Mouse (Mus musculus): ENCODE data around the gene Rps6ka4.

The Rps6ka4 gene

DNA sequence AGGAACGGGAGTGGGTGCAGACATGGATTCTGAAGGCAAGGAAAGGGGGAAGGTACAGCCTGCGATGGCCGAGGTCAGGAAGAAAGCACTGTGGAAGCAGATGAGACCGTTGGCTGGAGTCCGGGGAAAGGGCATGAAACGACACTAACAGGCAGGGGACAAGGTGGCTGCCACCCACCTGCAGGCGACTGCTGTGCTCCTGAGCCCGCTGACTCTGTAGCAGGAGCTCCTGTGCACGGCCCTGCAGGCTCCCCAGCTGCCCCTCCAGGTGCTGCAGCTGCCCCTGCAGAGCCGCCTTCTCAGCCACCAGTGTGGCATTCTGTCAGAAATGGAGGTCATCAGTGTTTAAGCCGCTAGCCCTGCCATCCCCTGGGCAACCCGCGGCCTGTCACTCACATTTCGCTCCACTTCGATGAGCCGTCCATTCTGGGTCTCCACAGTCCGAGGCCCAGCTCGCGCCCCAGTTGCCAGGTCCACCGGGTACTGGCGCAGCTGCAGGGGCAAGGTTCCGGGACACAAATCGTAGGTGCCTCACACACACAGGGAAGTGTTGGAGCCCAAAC is 9.2 kb upstream of the Rps6ka4 start:
- DNase-seq, result no peak

DNA sequence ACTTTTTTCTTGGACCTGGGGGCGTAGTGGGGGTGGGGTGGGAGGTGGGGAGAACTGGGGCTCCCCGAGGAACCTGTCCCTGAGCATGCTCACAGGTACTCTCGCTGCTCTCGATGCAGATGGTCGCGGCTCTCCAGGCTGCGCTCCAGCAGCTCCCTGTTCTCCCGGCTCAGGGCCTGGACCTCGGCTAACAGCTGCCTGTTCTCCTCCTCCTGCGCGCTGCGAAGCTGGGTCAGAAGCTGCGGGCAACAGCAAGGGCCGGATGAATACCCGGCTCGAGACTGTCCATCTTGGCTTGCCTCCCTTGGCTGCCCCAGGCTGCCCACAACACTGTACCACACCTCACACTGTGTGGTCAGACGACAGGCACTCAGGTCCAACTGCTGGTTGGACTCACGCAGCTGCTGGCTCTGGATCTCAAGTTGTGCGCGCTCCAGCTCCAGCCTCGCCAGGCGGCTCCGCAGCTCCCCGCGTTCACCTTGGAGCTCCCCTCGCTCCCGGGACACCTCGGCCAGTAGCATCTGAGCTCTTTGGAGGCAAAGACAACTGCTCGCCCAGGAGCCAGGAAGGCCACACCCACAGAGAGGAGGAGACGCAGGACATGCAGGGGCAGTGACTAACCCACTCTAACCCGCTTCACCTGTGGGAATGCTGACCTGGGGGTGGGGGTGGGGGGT is 7.5 kb upstream of the Rps6ka4 start:
- no peak for DNase-seq

DNA sequence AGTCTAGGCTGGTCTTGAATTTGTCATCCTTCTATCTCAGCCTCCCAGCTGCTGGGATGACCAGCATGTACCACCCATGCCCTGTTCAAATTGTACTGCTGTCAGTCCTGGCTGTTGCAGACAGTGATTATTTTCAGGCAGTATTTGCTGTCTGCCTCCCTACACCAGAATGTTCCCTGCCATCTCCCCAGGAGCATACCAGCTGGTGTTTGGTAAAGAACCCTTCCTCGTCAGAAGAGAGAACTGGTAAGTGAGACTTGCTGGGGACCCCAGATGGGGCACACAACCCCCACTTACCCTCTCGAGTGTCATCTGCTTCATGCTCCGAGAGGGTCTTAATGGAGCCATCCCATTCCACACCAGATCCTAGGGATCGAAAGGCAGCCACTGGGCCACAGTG is 5.6 kb upstream of the Rps6ka4 start:
- no peak for DNase-seq

DNA sequence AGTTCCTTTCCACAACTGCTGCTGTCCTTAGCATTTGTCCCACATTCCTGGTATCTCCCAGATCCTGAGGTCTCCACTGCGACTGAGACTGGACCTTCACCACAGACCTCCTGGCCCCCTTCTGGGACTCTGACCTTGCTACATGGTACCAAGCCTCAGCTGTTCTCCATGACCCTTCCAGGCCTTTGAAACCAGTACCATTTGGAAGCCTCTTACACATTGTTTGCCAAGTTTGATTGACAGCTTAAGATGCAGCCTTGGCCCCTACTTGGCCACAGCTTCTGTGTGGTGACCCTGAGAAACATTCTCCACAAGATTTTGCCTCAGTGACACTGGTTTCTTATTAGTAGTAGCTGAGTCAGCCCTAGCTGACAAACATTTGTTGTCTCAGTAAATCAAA is 1.9 kb upstream of the Rps6ka4 start:
- no peak for DNase-seq

DNA sequence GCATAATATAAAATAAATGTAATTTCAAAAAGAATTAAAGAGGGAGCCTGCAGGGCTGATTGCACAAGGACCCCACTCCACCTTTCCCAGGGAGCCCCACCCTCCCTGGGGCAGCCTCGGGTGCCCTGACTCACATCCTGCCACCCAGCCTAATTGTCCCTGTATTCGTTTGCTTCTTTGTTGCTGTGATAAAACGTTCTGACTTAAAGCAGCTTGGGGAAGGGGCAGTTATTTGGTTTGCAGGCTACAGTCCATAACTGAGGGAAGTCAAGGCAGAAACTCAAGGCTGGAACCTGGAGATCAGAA is 809 bp upstream of the Rps6ka4 start:
- DNase-seq, result no peak

DNA sequence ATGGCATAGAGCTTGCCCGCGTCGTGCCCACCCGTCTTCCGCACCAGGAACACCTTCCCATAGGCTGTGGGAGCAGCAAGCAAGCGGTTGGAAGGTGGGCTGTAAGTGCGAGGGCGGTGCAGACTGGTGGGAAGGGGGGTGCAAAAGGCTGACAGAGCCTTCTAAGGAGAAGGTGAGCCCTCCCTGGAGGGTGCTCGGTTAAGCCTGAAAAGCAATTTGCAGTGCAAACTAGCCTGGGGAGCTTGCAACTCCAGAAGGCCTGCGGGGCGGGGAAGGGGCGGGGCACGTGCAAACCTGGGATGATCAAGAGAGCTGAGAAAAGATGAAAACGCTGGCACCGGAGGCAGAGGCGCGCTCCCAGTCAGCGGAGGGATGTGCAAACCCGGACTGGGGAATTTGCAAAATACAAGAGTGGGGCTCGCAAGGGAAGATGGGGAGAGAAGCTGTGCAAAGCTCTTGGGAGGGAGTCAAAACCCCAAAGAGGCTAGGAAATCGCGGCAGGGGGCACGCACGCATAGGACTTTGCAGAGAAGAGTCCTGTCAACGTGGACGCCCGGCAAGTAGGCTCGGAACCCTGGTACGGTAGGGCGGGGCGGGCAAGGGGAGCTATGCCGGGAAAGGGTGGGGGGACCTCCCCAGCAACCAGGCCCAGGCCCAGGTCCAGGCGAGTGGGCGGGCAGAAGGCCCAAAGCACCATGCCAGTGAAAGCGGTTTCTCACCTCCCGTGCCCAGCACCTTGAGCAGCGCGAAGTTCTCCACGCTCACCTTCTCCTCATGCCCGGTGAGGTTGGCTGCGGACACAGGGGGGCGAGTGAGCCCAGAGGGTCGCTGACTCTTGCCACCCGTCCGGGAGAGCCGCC is 591 bp downstream of the Rps6ka4 start:
- peak; percentile 72 for DNase-seq

DNA sequence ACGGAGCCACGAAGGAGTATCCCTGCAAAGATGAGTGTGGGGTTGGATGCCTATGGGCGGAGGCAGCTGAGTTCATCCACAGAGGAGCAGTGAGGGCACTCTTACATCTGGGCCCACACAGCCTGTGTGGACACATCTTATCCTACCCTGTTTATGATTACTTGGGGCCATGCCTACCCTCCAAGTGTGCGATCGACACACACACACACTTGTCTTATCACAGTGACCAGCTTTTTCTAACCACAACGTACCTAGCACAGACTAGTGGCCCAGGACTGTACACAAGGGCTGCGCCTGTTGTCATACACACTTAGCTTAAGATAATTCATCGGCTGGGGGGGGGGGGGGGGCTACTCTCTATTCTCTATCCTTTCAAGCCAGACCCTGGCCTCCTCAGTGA is 8.1 kb downstream of the Rps6ka4 start:
- DNase-seq, result no peak

DNA sequence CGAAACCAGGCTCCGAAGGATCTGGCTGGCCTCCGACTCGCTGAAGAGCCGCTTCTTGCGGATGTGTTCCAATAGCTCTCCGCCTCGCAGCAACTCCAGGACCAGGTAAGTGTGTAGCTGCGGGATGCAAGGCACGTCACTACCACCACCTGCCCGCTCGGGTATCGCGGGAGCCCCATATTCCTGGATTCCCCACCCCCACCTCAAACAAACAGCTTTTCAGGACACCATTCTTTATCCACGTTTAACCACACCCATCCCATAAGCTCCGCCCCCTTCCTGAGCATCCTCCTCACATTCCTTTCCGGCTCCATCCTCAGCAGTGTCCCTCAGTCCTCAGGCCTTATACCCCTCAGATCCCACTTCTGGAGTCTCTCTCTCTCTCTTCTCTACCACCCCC is 9.1 kb downstream of the Rps6ka4 start:
- DNase-seq, result no peak

DNA sequence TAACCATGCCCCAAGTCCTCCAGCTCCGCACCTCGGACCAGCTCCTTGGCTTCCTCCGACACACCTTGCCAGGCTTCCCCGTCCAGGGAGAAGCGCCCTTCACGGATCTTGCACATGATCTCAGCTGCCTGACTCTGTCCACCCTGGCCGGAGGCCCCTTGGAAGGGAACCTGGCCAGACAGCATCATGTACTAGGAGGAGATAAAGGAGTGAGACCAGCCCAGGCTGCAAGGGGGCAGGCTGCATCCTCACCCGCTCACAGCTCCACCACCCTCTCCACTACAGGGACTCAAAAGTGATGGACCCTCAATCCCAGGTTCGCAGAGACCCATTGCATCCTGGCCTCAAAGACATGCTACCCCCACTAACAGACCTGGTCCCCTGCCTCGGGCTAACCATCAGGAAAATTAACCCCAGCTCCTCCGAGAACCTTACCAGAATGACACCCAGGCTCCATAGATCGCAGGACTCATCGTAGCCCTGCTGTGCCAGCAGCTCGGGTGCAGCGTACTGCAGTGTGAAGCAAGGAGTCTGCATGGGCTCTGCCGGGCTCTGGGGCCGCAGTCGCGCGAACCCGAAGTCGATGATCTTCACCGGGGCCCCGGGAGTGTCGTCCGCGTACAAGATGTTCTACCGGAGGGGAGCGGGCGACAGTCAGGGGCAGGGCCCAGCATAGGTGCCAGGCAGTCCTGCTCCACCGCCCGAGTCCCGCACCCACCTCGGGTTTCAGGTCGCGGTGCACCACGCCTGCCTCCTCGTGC is 9.7 kb downstream of the Rps6ka4 start:
- no peak for DNase-seq

DNA sequence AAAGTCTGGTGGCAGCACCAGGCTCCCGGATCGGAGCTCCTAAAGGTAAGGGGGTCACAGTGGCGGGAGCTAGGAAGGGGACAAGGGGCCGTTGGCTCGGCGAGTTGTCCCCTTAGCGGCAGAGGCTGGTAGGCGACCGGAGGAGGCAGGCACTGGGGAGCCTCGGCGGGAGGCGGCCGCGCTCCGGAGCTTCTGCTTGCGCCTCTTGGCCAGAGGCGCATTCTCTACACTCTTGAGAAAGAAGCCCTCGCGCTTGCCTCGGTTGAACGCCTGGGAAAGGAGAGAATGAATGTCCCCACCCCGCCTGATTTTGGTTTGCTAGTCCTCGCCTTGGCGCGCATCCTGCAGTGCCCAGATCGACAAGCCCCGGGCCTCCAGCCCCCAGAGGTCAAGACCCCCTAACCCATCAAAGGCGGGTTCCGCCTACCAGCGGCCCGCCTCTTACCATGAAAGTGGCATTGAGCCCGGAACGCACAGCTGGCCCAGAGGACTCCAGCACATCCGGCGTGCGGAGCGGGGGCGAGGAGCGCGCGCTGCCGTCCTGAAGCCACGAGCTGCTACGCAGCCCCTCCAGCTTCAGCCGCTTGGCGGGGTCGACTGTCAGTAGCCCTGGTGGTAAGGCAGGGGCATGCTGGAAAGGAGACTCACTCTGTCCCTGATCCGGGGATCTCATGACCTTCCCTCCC is 10.4 kb downstream of the Rps6ka4 start:
- DNase-seq, result peak; percentile 31

DNA sequence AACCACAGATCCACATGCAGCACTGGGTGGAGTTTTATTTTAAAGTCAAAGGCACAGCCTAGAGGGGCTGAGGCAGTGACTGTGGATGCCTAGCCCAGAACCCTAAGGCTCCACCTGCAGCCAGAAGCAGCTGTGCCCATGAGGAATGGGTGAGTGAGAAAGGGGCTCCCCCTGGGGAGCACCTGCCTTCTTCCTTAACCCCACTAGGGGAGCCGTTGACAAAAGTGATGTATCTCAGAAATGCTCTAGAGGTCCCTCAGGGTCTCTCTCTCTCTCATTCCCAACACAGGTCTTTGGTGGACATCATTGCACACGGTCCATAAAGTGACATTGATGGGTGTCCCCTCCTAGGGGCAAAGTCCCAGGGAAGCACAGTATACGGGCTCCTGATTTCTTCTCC is 11.4 kb downstream of the Rps6ka4 start:
- no peak for DNase-seq

DNA sequence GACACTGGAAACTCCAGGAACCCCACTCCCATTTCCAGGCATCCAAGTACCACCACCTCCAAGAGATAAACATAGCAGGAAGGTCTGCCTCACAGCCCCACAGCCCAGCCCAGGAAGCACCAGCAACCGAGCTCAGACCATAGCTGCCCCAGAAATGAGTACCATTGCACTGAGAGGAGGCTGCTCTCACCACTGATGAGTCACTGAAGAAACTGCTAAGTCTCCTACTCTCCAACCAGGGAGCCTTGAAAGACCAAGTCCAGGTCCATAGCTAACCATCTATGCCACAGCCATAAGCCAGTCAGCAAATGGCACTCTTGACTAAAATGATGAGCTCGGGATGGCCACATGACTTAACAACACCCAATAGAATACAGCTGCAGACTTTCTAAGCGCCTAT is 13.8 kb downstream of the Rps6ka4 start:
- no peak for DNase-seq

DNA sequence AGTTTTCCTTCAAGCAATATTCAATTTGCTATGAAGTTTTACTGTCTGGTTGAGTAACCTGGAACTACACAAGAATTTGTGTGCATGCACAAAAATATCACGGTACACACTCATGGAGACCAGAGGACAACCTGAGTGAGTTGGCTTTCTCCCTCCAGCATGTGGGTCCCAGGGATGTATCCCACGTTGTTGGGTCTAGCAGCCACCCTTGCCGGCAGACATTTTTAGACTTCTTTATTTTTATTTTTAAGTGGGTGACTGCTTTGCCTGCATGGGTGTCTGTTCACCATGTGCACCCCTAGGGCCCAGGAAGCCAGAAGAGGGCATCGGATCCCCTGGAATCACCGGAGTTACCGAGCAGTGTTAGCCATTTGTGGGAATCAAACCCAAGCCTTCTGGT is 15.1 kb downstream of the Rps6ka4 start:
- DNase-seq, result no peak

DNA sequence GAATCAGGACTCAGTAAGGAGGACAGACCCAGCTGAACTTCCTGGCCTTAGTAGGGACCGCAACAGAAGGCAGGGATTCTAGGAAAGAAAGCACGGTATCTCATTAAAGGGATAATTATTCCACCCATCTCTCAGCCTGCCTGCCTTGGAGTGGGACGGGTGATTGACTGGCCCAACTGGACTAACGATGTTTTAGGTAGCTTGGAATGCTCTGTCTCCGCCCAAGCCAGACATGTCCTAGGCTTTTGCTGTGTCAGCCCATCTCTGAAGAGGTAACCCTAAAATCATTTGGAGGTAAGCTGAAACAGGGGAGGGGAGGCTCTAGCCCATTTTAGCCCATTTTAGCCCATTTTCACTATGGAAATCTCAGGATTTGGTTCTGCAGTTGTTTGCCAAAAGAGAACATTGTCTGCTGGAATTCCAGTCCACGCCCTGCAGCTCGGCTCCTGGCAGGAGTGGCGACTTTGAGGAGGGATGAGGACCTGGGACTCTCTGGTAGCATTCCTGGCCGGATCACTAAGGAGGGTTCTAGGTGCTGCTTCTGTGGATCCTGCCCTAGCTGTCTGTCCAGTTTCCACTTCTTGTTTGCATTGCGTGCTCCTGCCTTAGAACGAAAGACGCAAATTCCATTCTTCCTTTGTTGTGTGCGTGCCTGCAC is 19.8 kb downstream of the Rps6ka4 start:
- no peak for DNase-seq

DNA sequence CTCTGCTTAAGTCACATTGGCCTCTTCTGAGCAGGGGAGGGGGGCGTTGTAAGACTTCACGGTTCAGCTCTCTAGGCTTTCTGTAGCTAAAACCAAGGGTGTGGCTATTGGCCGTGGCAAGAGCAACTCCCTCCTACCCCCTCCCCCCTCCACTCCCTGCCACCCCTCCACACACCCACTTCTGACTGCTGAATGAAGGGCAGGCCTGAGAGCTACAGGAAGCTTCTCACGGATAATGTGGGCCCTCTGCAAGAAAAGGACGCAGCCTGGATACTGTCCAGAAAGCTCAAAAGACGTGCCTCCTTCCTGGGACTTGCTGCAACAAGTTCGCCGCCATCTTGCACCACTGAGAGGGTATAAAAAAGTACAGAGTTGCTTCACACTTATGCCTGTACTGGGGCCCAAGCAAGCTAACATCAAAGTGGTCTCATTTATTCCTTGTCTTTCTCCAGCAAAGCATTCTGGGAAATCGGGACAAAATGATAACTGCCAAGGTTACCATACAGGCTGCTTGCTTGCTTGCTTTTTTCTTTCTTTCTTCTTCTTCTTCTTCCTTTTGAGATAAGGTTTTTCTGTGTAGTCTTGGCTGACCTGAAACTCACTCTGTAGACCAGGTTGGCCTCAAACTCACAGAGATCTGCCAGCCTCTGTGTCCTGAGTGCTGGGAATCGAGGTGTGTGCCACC is 21.2 kb downstream of the Rps6ka4 start:
- DNase-seq, result no peak

DNA sequence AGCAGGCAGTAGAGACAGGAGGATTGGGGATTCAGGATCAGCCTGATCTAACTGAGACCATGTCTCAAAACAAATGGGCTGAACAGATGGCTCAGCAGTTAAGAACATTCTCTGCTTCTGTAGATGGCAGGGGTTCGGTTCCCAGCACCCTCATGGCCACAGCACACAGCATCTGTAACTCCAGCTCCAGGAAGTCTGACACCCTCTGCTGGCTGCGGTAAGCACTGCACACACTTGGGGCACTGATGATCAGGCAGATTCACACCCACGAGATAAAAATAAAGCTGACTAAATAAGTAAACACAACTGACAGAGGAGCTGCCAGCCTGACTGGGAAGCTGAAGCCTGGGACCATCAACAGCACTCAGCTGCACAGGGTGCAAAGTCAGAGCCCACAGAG is 25.5 kb downstream of the Rps6ka4 start:
- DNase-seq, result no peak

DNA sequence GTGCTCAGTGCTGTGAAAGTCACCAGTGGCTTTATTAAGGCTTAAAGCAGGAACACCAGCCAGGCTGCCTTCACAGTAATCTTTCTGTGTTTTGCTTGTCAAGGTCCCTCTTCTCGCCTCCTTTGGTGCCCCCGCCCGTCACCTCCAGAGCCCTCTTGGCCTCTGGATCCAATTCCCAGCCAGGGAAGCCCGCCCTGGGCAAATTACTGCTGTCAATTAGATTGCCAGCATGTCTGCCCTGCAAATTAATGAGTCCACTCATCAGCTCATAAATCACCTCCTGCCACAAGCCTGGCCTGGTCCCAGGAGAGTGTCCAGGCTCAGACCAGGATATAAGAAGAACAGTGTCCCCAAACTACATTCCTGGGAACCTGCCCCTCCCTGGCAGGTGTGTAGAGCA is 26.1 kb downstream of the Rps6ka4 start:
- no peak for DNase-seq
